Mouse (Mus musculus) myocyte (in vitro differentiated cells): ENCODE results near the gene Olfr889.
"Not testable (repeated sequence)": the region's sequence is repeated elsewhere in the genome, so short reads cannot be mapped to it uniquely, and the experiment has no call there.

ENCODE experiments used
- E2F4 ChIP-seq: IDR thresholded peaks from one replicate; pipeline ENCODE4 v1.6.1; 2011; ENCODE audit warnings: mild to moderate bottlenecking, control low read depth, moderate library complexity; ENCODE audit not compliant: insufficient read depth
- POLR2A ChIP-seq: IDR thresholded peaks from one replicate; pipeline ENCODE4 v1.6.1; 2011; ENCODE audit warnings: low read depth, mild to moderate bottlenecking, control low read depth, moderate library complexity; ENCODE audit not compliant: insufficient read length

GRCm38 (mm10) chr9:38168341-38168740, 53.3 kb downstream of the Olfr889 start:
- not testable (repeated sequence) for TF ChIP-seq E2F4, POLR2A
